Mouse (Mus musculus) brain, embryonic 14.5 days (tissue): ENCODE measurements around the gene Map2k6.

Experiments
- CTCF ChIP-seq: fragments of 200-500 bp; IDR thresholded peaks from 2 replicates; pipeline ENCODE4 v1.5.1; 2012; ENCODE audit warnings: inconsistent platforms, mild to moderate bottlenecking, moderate library complexity, borderline replicate concordance; ENCODE audit not compliant: insufficient read depth, insufficient read length; ENCODE audit errors: extremely low read depth
- POLR2A ChIP-seq: fragments of 200-500 bp; IDR thresholded peaks from 2 replicates; pipeline ENCODE4 v1.6.1; 2012; ENCODE audit warnings: mild to moderate bottlenecking, inconsistent platforms, borderline replicate concordance; ENCODE audit not compliant: poor library complexity, insufficient read depth, insufficient read length, severe bottlenecking; ENCODE audit errors: extremely low read depth

- no peak for TF ChIP-seq CTCF
- TF ChIP-seq POLR2A, result no peak
These were observed 127.2 kb downstream of the Map2k6 start for GRCm38 (mm10) chr11:110526156-110526555.
